Mouse (Mus musculus) bone marrow macrophage, adult 2 months (primary cell): ENCODE measurements at regions not wholly inside any gene's neighbourhood (a gene's known extent, or its start where the extent isn't known, plus 50 kb on each side); places are given as distances from the start of the nearest gene placed in this dataset.
"Not testable (repeated sequence)": the region's sequence is repeated elsewhere in the genome, so short reads cannot be mapped to it uniquely, and the experiment has no call there.

Source experiments
- CTCF ChIP-seq: IDR thresholded peaks from 2 replicates; pipeline ENCODE4 v1.5.1; 2012; ENCODE audit warnings: low read depth, mild to moderate bottlenecking, low read length, moderate library complexity
- POLR2A ChIP-seq: IDR thresholded peaks from 2 replicates; pipeline ENCODE4 v1.6.1; 2012; ENCODE audit warnings: mild to moderate bottlenecking, low read depth, low read length, borderline replicate concordance

DNA sequence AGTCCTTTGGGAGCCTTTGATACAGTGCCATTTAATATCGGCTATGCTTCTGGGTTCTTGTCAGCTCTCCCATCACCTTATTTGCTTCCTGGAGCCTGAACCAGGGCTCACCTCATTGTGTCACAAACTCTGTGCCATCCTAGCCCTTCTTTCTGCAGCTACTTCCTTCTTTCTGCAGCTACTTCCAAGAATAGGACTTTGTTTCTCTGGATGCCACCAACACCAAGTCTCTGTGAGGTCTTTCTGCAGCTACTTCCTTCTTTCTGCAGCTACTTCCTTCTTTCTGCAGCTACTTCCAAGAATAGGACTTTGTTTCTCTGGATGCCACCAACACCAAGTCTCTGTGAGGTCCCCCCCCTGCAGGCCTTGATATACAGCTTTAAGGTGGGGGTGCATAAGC is 107.8 kb downstream of the Adra2a start:
- not testable (repeated sequence) for TF ChIP-seq POLR2A, CTCF
